Mouse (Mus musculus) liver, embryonic 14.5 days (tissue): Measurements from ENCODE around the gene Pcgf6. TPM values are rescaled to one million over a fixed set of nuclear protein-coding genes. Genes with fewer than 3 reads are reported as not detected.

Source experiments
- ATAC-seq: fragments of 200-750 bp; cut with Nextera tagmentation; 2 replicates; pipeline ENCODE4 v1.8.0; 2017; ENCODE audit warnings: moderate number of reproducible peaks, mild to moderate bottlenecking, moderate library complexity; ENCODE audit not compliant: insufficient read depth
- DNase-seq, 3 experiments: peaks; one replicate each; pipeline ENCODE4 v3.0.0-alpha.2; 2012 to 2013; ENCODE audit warnings: low read depth in 3 of 3, low spot score in 3 of 3
- H3K27ac ChIP-seq: fragments of 300-500 bp; sonication (generic); 2 replicates; pipeline ENCODE4 v1.5.1; 2014; ENCODE audit warnings: moderate library complexity, mild to moderate bottlenecking, control low read depth, inconsistent platforms
- H3K27me3 ChIP-seq: fragments of 300-500 bp; sonication (generic); 2 replicates; pipeline ENCODE4 v1.6.1; 2014; ENCODE audit warnings: mild to moderate bottlenecking, low read length, moderate library complexity; ENCODE audit not compliant: control insufficient read depth, insufficient read depth
- H3K36me3 ChIP-seq: fragments of 300-500 bp; sonication (generic); replicated peaks from 2 replicates; pipeline ENCODE4 v1.6.1; 2014; ENCODE audit warnings: low read depth; ENCODE audit not compliant: control insufficient read depth, insufficient read depth
- H3K4me1 ChIP-seq, 2 experiments: fragments of 200-500 bp in 1 of 2; fragments of 300-500 bp in 1 of 2; sonication (generic) in 1 of 2; replicated peaks; 2 replicates each; pipeline ENCODE4 v1.6.1; 2012 to 2014; ENCODE audit warnings: antibody characterized with exemption in 1 of 2, inconsistent platforms in 1 of 2, low read length in 1 of 2; ENCODE audit not compliant: control insufficient read depth in 2 of 2, insufficient read depth in 2 of 2
- H3K4me2 ChIP-seq: fragments of 300-500 bp; sonication (generic); 2 replicates; pipeline ENCODE4 v1.6.1; 2014; ENCODE audit warnings: low read depth, mild to moderate bottlenecking, control low read depth, moderate library complexity
- H3K4me3 ChIP-seq, 2 experiments: fragments of 200-500 bp in 1 of 2; fragments of 300-500 bp in 1 of 2; sonication (generic) in 1 of 2; 2 replicates each; pipeline ENCODE4 v1.5.1; 2012 to 2014; ENCODE audit warnings: low read depth in 2 of 2, low read length in 2 of 2, mild to moderate bottlenecking in 2 of 2, control low read depth in 1 of 2, inconsistent platforms in 1 of 2, moderate library complexity in 1 of 2; ENCODE audit not compliant: insufficient read depth in 1 of 2
- H3K9ac ChIP-seq: fragments of 300-500 bp; sonication (generic); replicated peaks from 2 replicates; pipeline ENCODE4 v1.6.1; 2014; ENCODE audit warnings: mild to moderate bottlenecking, control low read depth, moderate library complexity
- H3K9me3 ChIP-seq: fragments of 300-500 bp; sonication (generic); 2 replicates; pipeline ENCODE4 v1.6.1; 2016; ENCODE audit warnings: low read length, mixed read lengths; ENCODE audit not compliant: control insufficient read depth
- CTCF ChIP-seq: IDR thresholded peaks from 2 replicates; pipeline ENCODE4 v1.5.1; 2016; ENCODE audit warnings: antibody characterized with exemption, low read depth, control low read depth
- EP300 ChIP-seq: IDR thresholded peaks from 2 replicates; pipeline ENCODE4 v1.6.1; 2016; ENCODE audit warnings: antibody characterized with exemption, low read depth
- WGBS: fragments of 180-500 bp; shearing (Covaris S2); extraction: QIAGEN DNeasy Blood & Tissue Kit; methylation state at CpG from one replicate; pipeline ENCODE4 v1.1.7; 2014; ENCODE audit not compliant: insufficient replicate concordance; 5-methylcytosine and 5-hydroxymethylcytosine counted together
- polyA plus RNA-seq, 2 experiments: library from polyadenylated mRNA; depleted of rRNA in 1 of 2; stranded (reverse) in 1 of 2; unstranded in 1 of 2; fragments of >200 nt; fragmentation: Nextera tagmentation in 1 of 2; extraction: Ambion mirVana in 1 of 2; gene quantifications; 2 replicates each; pipeline versions ENCODE4 v1.2.1 to v1.2.3; 2012 to 2014

The Pcgf6 gene
- polyA plus RNA-seq, 2 experiments = 7.5 to 10.4 TPM

DNA sequence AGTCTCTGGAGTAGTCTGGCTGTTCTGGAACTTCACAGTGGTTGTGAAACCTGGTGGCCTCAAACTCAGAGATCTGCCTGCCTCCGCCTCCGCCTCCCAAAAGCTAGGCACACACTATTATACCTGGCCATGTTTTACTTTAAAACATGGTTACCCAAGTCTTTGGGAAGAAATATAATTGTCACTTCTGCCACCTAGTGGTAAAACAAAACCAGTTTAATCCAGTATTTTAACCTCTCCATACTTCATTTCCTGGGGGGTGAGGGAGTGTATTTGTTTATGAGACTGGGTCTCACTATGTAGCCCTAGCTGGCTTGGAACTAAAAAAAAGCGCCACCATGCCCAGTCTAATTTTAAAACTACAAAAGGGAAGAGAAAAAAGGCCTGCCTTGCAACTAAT, 7.1 kb downstream of the Pcgf6 start:
- no peak for TF ChIP-seq EP300
- TF ChIP-seq CTCF = peak; percentile 36
- WGBS = 68% methylated on average over 3 of the region's 3 CpGs
- DNase-seq = no peak
- H3K9me3 ChIP-seq = no peaks in the 10 kb centered on the region
- no peaks in the 10 kb centered on the region for H3K4me1 ChIP-seq
- H3K4me3 ChIP-seq = no peak overlapping the region
- ATAC-seq = no peak
- H3K27me3 ChIP-seq = no peaks in the 10 kb centered on the region
- H3K36me3 ChIP-seq = peaks cover 12% of the 10 kb centered on the region
- no peak overlapping the region for H3K9ac ChIP-seq
- H3K27ac ChIP-seq = no peak overlapping the region
- H3K4me2 ChIP-seq = no peak overlapping the region

DNA sequence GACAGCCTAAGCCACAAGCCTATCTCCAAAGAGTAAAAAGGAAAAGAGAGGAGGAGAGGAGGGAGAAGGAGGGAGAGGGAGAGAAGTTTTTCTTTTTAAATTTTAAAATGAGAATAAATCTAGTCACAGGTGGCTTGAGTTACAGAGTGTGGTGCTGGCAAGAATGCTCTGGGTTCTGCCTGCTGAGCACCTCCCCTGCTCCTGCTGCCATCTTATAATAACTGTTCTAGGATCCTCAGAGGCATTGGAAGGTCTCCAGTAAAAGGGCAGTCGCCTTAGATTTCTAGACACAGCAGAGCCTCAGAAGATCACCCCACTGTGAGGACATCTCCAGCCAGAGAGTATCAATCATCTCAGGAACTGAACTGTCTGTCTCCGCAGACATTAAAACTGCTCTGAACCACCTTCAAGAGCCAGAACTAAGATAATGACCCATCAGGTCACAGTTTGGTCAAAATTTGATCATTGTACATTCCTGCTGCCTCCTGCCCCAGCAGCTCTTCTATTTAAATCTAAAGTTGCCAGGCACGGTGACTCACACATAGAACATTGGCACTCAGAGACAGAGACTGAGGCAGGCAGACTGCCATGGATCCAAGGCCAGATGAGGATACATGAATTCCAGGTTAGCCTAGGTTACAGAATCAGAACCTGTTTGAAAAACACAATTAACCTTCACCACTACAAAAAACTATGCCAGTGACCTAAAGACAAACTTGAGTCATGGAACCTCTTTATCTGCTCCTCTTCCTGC, 9.8 kb downstream of the Pcgf6 start:
- ATAC-seq = no peak
- WGBS = 69% methylated on average over 3 of the region's 3 CpGs
- Histone ChIP-seq H3K4me1 (no peaks in the 10 kb centered on the region), H3K27me3 (no peaks in the 10 kb centered on the region), H3K9ac (no peak overlapping the region), H3K27ac (no peak overlapping the region), H3K4me2 (no peak overlapping the region), H3K4me3 (no peak overlapping the region), H3K36me3 (peaks cover 9% of the 10 kb centered on the region), H3K9me3 (no peaks in the 10 kb centered on the region)
- TF ChIP-seq CTCF (no peak), EP300 (no peak)
- no peak for DNase-seq

DNA sequence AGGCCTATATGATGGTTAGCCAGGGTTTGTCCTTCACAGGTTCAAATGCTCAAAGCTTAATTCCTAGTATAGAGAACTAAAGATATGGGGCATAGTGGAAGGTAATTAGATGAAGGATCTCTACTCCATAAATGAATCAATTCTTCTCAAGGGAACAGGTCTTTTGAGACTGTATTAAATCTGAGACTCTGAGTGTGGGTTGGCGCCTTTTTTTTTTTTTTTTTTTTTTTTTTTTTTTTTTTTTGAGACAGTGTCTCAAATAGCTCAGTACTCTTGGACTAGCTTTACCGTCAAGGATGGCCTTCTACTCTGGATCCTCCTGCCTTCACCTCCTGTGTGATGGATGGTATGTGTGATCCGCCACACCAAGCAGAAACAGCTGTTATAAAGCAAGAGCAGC, 14.1 kb downstream of the Pcgf6 start:
- no peak overlapping the region for H3K4me2 ChIP-seq
- no peak overlapping the region for H3K4me3 ChIP-seq
- peaks cover 20% of the 10 kb centered on the region for H3K36me3 ChIP-seq
- H3K4me1 ChIP-seq = no peaks in the 10 kb centered on the region
- no peaks in the 10 kb centered on the region for H3K27me3 ChIP-seq
- H3K27ac ChIP-seq = no peak overlapping the region
- no peaks in the 10 kb centered on the region for H3K9me3 ChIP-seq
- ATAC-seq (no peak), DNase-seq (no peak)
- 83% methylated on average over 3 of the region's 3 CpGs for WGBS
- TF ChIP-seq EP300 (no peak), CTCF (no peak)
- no peak overlapping the region for H3K9ac ChIP-seq

DNA sequence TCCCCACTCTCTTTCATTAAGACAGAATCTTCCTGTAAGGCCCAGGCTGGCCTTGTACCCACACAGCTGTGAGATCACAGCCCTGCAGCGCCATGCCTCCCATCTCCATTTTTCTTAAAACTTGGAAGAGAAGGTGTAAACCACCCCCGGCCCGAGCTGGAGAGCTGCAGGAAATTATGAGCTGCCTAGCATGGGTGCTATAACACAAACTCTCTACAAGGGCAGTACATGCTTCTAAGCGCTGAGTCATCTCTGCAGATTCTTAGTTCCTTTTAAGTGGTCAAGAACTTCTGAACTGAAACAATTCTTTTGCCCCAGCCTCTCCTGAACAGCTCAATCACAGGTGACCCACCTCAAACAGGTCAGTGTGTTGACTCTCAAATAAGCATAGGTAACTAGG, 15.8 kb downstream of the Pcgf6 start:
- no peak for ATAC-seq
- Histone ChIP-seq H3K9me3 (no peaks in the 10 kb centered on the region), H3K27ac (no peak overlapping the region), H3K4me1 (no peaks in the 10 kb centered on the region), H3K4me3 (no peak overlapping the region), H3K27me3 (no peaks in the 10 kb centered on the region), H3K9ac (no peak overlapping the region), H3K4me2 (no peak overlapping the region), H3K36me3 (peaks cover 16% of the 10 kb centered on the region)
- DNase-seq = no peak
- no peak for TF ChIP-seq CTCF
- TF ChIP-seq EP300 = no peak
- 79% methylated on average over 4 of the region's 4 CpGs for WGBS

DNA sequence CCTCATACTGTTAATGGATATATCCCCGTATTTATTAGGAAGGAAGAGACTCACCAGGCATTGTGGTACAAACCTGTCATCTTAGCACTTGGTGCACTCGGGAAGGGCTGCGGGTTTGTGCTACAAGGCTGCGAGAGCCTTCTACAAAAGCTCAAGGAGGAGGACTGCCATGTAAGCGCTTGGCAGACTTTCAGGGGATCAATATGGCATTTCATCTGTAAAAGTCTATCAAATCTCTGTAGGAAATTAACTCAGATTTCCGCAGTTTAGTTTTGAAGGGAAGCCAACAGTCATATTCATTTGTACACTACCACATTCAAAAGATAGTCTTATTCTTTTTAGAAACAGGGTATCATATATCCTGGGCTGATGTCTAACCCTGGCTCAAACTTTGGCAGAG, 18.9 kb downstream of the Pcgf6 start:
- no peaks in the 10 kb centered on the region for H3K27me3 ChIP-seq
- TF ChIP-seq CTCF (no peak), EP300 (no peak)
- H3K4me3 ChIP-seq = no peak overlapping the region
- DNase-seq = no peak
- H3K9me3 ChIP-seq = no peaks in the 10 kb centered on the region
- no peak overlapping the region for H3K27ac ChIP-seq
- ATAC-seq = no peak
- H3K4me2 ChIP-seq = no peak overlapping the region
- H3K9ac ChIP-seq = no peak overlapping the region
- 80% methylated on average over 6 of the region's 6 CpGs for WGBS
- H3K4me1 ChIP-seq = no peaks in the 10 kb centered on the region
- peaks cover 11% of the 10 kb centered on the region for H3K36me3 ChIP-seq
